Mouse (Mus musculus) 416B (cell line): ENCODE results near the gene Pet2.

Source experiments
- DNase-seq: peaks from one replicate; pipeline ENCODE4 v3.0.0; 2011; ENCODE audit warnings: low read depth

Gene Pet2

GRCm38 (mm10) chrX:89409589-89409988, at the start of gene Pet2:
Gene Pet2, minus strand, starts transcription at chrX:89409689.
- no peak for DNase-seq
